Mouse (Mus musculus) c-Kit-positive CD71-positive TER-119-negative erythroid progenitor cells, embryonic 14.5 days (primary cell): ENCODE results near the gene Slc38a2.
A peak's percentile ranks its signal among the peaks of the same experiment; 100 is the strongest.

Experiments
- DNase-seq: peaks from one replicate; pipeline ENCODE4 v3.0.0-alpha.2; 2013; ENCODE audit warnings: low read depth

The Slc38a2 gene

GRCm38 (mm10) chr15:96665889-96666288, 33.6 kb downstream of the Slc38a2 start:
- DNase-seq, result peak; percentile 81

GRCm38 (mm10) chr15:96660590-96661141, 38.9 kb downstream of the Slc38a2 start:
- DNase-seq, result no peak

GRCm38 (mm10) chr15:96658275-96658602, 41.3 kb downstream of the Slc38a2 start:
- no peak for DNase-seq

GRCm38 (mm10) chr15:96657576-96658274, 41.8 kb downstream of the Slc38a2 start:
- DNase-seq, result no peak

- no peak for DNase-seq
These were observed 44.0 kb downstream of the Slc38a2 start for GRCm38 (mm10) chr15:96655514-96655913.

- no peak for DNase-seq
These were observed 44.8 kb downstream of the Slc38a2 start for GRCm38 (mm10) chr15:96654714-96655113.

GRCm38 (mm10) chr15:96653011-96653410, 46.5 kb downstream of the Slc38a2 start:
- DNase-seq, result no peak

- DNase-seq, result no peak
These were observed 47.0 kb downstream of the Slc38a2 start for GRCm38 (mm10) chr15:96652531-96652930.

- no peak for DNase-seq
These were observed 52.2 kb downstream of the Slc38a2 start for GRCm38 (mm10) chr15:96647376-96647775.

GRCm38 (mm10) chr15:96642436-96643405, 56.8 kb downstream of the Slc38a2 start, which contains the start of gene Slc38a1:
Slc38a1 (minus strand) TSS chr15:96642913.
- DNase-seq, result peak; percentile 45

GRCm38 (mm10) chr15:96641821-96642435, 57.6 kb downstream of the Slc38a2 start:
- peak; percentile 40 for DNase-seq

- DNase-seq, result peak; percentile 39
These were observed 58.3 kb downstream of the Slc38a2 start for GRCm38 (mm10) chr15:96641111-96641820.

GRCm38 (mm10) chr15:96640291-96640985, 59.1 kb downstream of the Slc38a2 start:
- peak; percentile 69 for DNase-seq

GRCm38 (mm10) chr15:96639630-96640029, 59.9 kb downstream of the Slc38a2 start:
- DNase-seq, result no peak

- no peak for DNase-seq
These were observed 60.9 kb downstream of the Slc38a2 start for GRCm38 (mm10) chr15:96638656-96639055.

GRCm38 (mm10) chr15:96638173-96638572, 61.4 kb downstream of the Slc38a2 start:
- DNase-seq, result no peak
